Mouse (Mus musculus) brain, embryonic 14.5 days (tissue): Measurements from ENCODE around the gene Piezo1.
A peak's percentile ranks its signal among the peaks of the same experiment; 100 is the strongest.

Experiments used
- CTCF ChIP-seq: fragments of 200-500 bp; IDR thresholded peaks from 2 replicates; pipeline ENCODE4 v1.5.1; 2012; ENCODE audit warnings: inconsistent platforms, mild to moderate bottlenecking, moderate library complexity, borderline replicate concordance; ENCODE audit not compliant: insufficient read depth, insufficient read length; ENCODE audit errors: extremely low read depth
- POLR2A ChIP-seq: fragments of 200-500 bp; IDR thresholded peaks from 2 replicates; pipeline ENCODE4 v1.6.1; 2012; ENCODE audit warnings: mild to moderate bottlenecking, inconsistent platforms, borderline replicate concordance; ENCODE audit not compliant: poor library complexity, insufficient read depth, insufficient read length, severe bottlenecking; ENCODE audit errors: extremely low read depth

DNA sequence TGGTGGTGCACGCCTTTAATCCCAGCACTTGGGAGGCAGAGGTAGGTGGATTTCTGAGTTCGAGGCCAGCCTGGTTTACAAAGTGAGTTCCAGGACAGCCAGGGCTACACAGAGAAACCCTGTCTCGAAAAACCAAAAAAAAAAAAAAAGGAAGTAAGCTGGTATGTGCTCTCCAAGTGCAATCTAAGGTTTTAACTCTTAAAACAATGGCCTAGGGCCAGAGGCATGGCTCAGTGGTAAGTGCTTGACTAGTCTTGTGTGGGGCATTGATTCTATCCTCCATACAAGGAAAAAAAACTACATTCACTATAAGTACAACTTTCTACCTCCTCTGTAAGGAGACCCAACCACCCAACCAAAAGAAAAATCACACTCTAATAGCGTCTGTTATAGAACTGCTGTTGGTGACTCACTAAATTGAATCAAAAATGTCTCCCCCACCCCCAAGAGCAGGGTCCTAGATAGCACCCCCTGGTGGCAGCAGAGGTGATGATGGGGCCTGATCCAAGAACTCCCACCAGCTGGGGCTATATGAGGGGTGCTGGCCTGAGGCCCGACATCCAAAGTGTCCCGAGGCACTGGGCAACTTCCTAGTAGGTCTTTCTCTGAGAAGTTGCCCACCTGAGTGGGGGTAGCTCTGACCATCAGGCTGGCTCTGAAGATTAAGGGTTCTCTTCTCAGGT, 91.8 kb downstream of the Piezo1 start:
- TF ChIP-seq POLR2A (no peak), CTCF (peak; percentile 39; the same call in 1 of the 2 replicates)
